Mouse (Mus musculus) megakaryocyte, embryonic 14.5 days (primary cell): Measurements from ENCODE around the gene Ppp1r9b.

ENCODE experiments used
- FLI1 ChIP-seq: IDR thresholded peaks from 2 replicates; pipeline ENCODE4 v1.6.1; 2012; ENCODE audit warnings: low read length, inconsistent platforms, mixed read lengths
- GATA1 ChIP-seq: IDR thresholded peaks from 3 replicates; pipeline ENCODE4 v1.6.1; 2012; ENCODE audit warnings: mixed read lengths, low read length, inconsistent platforms, borderline replicate concordance

- TF ChIP-seq GATA1, result no peak
- no peak for TF ChIP-seq FLI1
Observed at GRCm38 (mm10) chr11:95053062-95053461, 62.2 kb downstream of the Ppp1r9b start.
